Mouse (Mus musculus) lung, adult 2 months (tissue): ENCODE data around the gene Rhbdd1. TPM values are rescaled to one million over a fixed set of nuclear protein-coding genes. Genes with fewer than 3 reads are reported as not detected.
A peak's percentile ranks its signal among the peaks of the same experiment; 100 is the strongest.

Experiments used
- DNase-seq: peaks from one replicate; pipeline ENCODE4 v3.0.0; 2022
- H3K4me1 ChIP-seq: fragments of 200-500 bp; 2 replicates; pipeline ENCODE4 v1.6.1; 2011; ENCODE audit warnings: low read length; ENCODE audit not compliant: control insufficient read depth, insufficient read depth
- H3K4me3 ChIP-seq: fragments of 200-500 bp; replicated peaks from 2 replicates; pipeline ENCODE3; 2011; ENCODE audit warnings: low read depth, mild to moderate bottlenecking, control low read depth, low read length; ENCODE audit errors: extremely low read depth
- CTCF ChIP-seq: fragments of 200-500 bp; IDR thresholded peaks from 2 replicates; pipeline ENCODE4 v1.5.1; 2011; ENCODE audit warnings: mild to moderate bottlenecking, low read length, control low read depth; ENCODE audit not compliant: insufficient read depth
- POLR2A ChIP-seq: fragments of 200-500 bp; IDR thresholded peaks from 2 replicates; pipeline ENCODE4 v1.6.1; 2011; ENCODE audit warnings: low read depth, mild to moderate bottlenecking, control low read depth, low read length, borderline replicate concordance; ENCODE audit errors: extremely low read depth
- WGBS: fragments of 180-500 bp; shearing (Covaris S2); methylation state at CpG from one replicate; pipeline ENCODE4 v1.1.7; 2018; 5-methylcytosine and 5-hydroxymethylcytosine counted together
- polyA plus RNA-seq: library from polyadenylated mRNA; depleted of rRNA; stranded (reverse); fragments of >200 nt; gene quantifications from 2 replicates; pipeline ENCODE4 v1.2.3, GENCODE M21; 2012; rRNA removed

Rhbdd1 gene
- 13.5 and 16.3 TPM in 2 replicates for polyA plus RNA-seq

GRCm38 (mm10) chr1:82316111-82316745 lies at the start of gene Rhbdd1:
TSS of gene Rhbdd1 (plus strand) at chr1:82316452.
- H3K4me3 ChIP-seq: peak within 1 kb of the TSS; percentile 67
- peak; percentile 93 for DNase-seq
- H3K4me1 ChIP-seq: peaks cover 3% of the 10 kb centered on the region
- 5% methylated on average over 47 of the region's 47 CpGs for WGBS
- TF ChIP-seq CTCF: no peak
- TF ChIP-seq POLR2A: peak; percentile 93; the same call in 1 of the 2 replicates

GRCm38 (mm10) chr1:82267547-82267946 lies 48.7 kb upstream of the Rhbdd1 start:
- no peak for TF ChIP-seq CTCF
- TF ChIP-seq POLR2A: no peak
- WGBS: 21% methylated on average over 4 of the region's 4 CpGs
- H3K4me1 ChIP-seq: peaks cover 4% of the 10 kb centered on the region
- DNase-seq: no peak
- H3K4me3 ChIP-seq: no peak overlapping the region

- no peak for DNase-seq
Measured at GRCm38 (mm10) chr1:82272231-82272630, 44.0 kb upstream of the Rhbdd1 start.

GRCm38 (mm10) chr1:82273529-82273928 lies 42.7 kb upstream of the Rhbdd1 start:
- WGBS: 60% methylated on average over 6 of the region's 6 CpGs
- no peak for DNase-seq
- Histone ChIP-seq H3K4me1 (peaks cover 6% of the 10 kb centered on the region), H3K4me3 (no peak overlapping the region)
- TF ChIP-seq CTCF (no peak), POLR2A (no peak)

More at GRCm38 (mm10) chr1:82272231-82272630, 44.0 kb upstream of the Rhbdd1 start:
- no peak overlapping the region for H3K4me3 ChIP-seq
- peaks cover 6% of the 10 kb centered on the region for H3K4me1 ChIP-seq
- TF ChIP-seq CTCF (no peak), POLR2A (no peak)
- 70% methylated on average over 5 of the region's 5 CpGs for WGBS

- 23% methylated on average over 1 of the region's 1 CpGs for WGBS
- no peak for DNase-seq
- TF ChIP-seq CTCF: no peak
- H3K4me1 ChIP-seq: peaks cover 7% of the 10 kb centered on the region
- no peak overlapping the region for H3K4me3 ChIP-seq
Measured at GRCm38 (mm10) chr1:82274361-82274760, 41.9 kb upstream of the Rhbdd1 start.

- TF ChIP-seq CTCF (no peak), POLR2A (no peak)
- 41% methylated on average over 1 of the region's 1 CpGs for whole genome bisulfite sequencing
- Histone ChIP-seq H3K4me1 (peaks cover 13% of the 10 kb centered on the region), H3K4me3 (no peak overlapping the region)
- no peak for DNase-seq
Measured at GRCm38 (mm10) chr1:82279768-82280167, 36.5 kb upstream of the Rhbdd1 start.

GRCm38 (mm10) chr1:82281823-82282222 lies 34.4 kb upstream of the Rhbdd1 start:
- WGBS: 56% methylated on average over 6 of the region's 6 CpGs
- Histone ChIP-seq H3K4me3 (no peak overlapping the region), H3K4me1 (peaks cover 12% of the 10 kb centered on the region)
- DNase-seq: no peak
- no peak for TF ChIP-seq CTCF
- TF ChIP-seq POLR2A: no peak

GRCm38 (mm10) chr1:82282992-82283611 lies 33.1 kb upstream of the Rhbdd1 start:
- DNase-seq: peak; percentile 84
- H3K4me3 ChIP-seq: peak overlapping the region; percentile 79
- TF ChIP-seq POLR2A (peak; percentile 61; the same call in 1 of the 2 replicates), CTCF (no peak)
- under 1% methylated on average over 35 of the region's 35 CpGs for WGBS
- peaks cover 17% of the 10 kb centered on the region for H3K4me1 ChIP-seq

- peak; percentile 32 for DNase-seq
- TF ChIP-seq CTCF (no peak), POLR2A (no peak)
- peaks cover 22% of the 10 kb centered on the region for H3K4me1 ChIP-seq
- WGBS: 32% methylated on average over 1 of the region's 1 CpGs
- peak overlapping the region; percentile 53 for H3K4me3 ChIP-seq
Measured at GRCm38 (mm10) chr1:82283901-82284301, 32.4 kb upstream of the Rhbdd1 start.

- H3K4me3 ChIP-seq: peak overlapping the region; percentile 14
- TF ChIP-seq POLR2A (no peak), CTCF (no peak)
- no peak for DNase-seq
- 29% methylated on average over 4 of the region's 4 CpGs for WGBS
- peaks cover 24% of the 10 kb centered on the region for H3K4me1 ChIP-seq
Measured at GRCm38 (mm10) chr1:82284403-82284802, 31.8 kb upstream of the Rhbdd1 start.
